Mouse (Mus musculus): Measurements from ENCODE around the gene Rpl13a. TPM values are rescaled to one million over a fixed set of nuclear protein-coding genes. Genes with fewer than 3 reads are reported as not detected.
"Not testable (repeated sequence)": the region's sequence is repeated elsewhere in the genome, so short reads cannot be mapped to it uniquely, and the experiment has no call there.

The Rpl13a gene
- polyA plus RNA-seq (2012; ENCODE audit: insufficient read depth, insufficient read length, low replicate concordance, missing spikeins) = 1,205 and 1,268 TPM in 2 replicates

GRCm38 (mm10) chr7:45128624-45129246 lies at the start of gene Rpl13a:
TSS of gene Rpl13a (minus strand) at chr7:45128761.
- Histone ChIP-seq H3K4me3 (ENCODE audit: insufficient read depth, low read depth, low read length) (peak within 1 kb of the TSS; percentile 94), H3K4me1 (ENCODE audit: control insufficient read depth, insufficient read depth, low read length) (peaks cover 18% of the 10 kb centered on the region), H3K27ac (ENCODE audit: insufficient read depth, low read depth, low read length) (peak within 1 kb of the TSS; percentile 94)
- WGBS = under 1% methylated on average over 48 of the region's 48 CpGs
- TF ChIP-seq CTCF (IDR thresholded peaks at IDR 0.05; ENCODE audit: insufficient read depth, low read depth, low read length) = peak; percentile 75
- peak; percentile 95 for TF ChIP-seq POLR2A (IDR thresholded peaks at IDR 0.05; ENCODE audit: insufficient read depth, low read depth, low read length)

- H3K4me1 ChIP-seq (ENCODE audit: control insufficient read depth, insufficient read depth, low read length) = peaks cover 8% of the 10 kb centered on the region
- TF ChIP-seq CTCF (IDR thresholded peaks at IDR 0.05; ENCODE audit: insufficient read depth, low read depth, low read length) (no peak), POLR2A (IDR thresholded peaks at IDR 0.05; ENCODE audit: insufficient read depth, low read depth, low read length) (no peak)
- H3K4me3 ChIP-seq (ENCODE audit: insufficient read depth, low read depth, low read length) = no peak overlapping the region
- 3% methylated on average over 31 of the region's 31 CpGs for WGBS
- no peak overlapping the region for H3K27ac ChIP-seq (ENCODE audit: insufficient read depth, low read depth, low read length)
Measured at GRCm38 (mm10) chr7:45176356-45176755, 47.8 kb upstream of the Rpl13a start.

GRCm38 (mm10) chr7:45175929-45176328 lies 47.4 kb upstream of the Rpl13a start:
- Histone ChIP-seq H3K4me3 (ENCODE audit: insufficient read depth, low read depth, low read length) (no peak overlapping the region), H3K27ac (ENCODE audit: insufficient read depth, low read depth, low read length) (no peak overlapping the region), H3K4me1 (ENCODE audit: control insufficient read depth, insufficient read depth, low read length) (peaks cover 6% of the 10 kb centered on the region)
- 2% methylated on average over 23 of the region's 23 CpGs for WGBS
- no peak for TF ChIP-seq CTCF (IDR thresholded peaks at IDR 0.05; ENCODE audit: insufficient read depth, low read depth, low read length)
- no peak for TF ChIP-seq POLR2A (IDR thresholded peaks at IDR 0.05; ENCODE audit: insufficient read depth, low read depth, low read length)

GRCm38 (mm10) chr7:45175398-45175797 lies 46.8 kb upstream of the Rpl13a start:
- WGBS = 4% methylated on average over 13 of the region's 13 CpGs
- peaks cover 6% of the 10 kb centered on the region for H3K4me1 ChIP-seq (ENCODE audit: control insufficient read depth, insufficient read depth, low read length)
- no peak for TF ChIP-seq POLR2A (IDR thresholded peaks at IDR 0.05; ENCODE audit: insufficient read depth, low read depth, low read length)
- no peak for TF ChIP-seq CTCF (IDR thresholded peaks at IDR 0.05; ENCODE audit: insufficient read depth, low read depth, low read length)
- no peak overlapping the region for H3K27ac ChIP-seq (ENCODE audit: insufficient read depth, low read depth, low read length)
- no peak overlapping the region for H3K4me3 ChIP-seq (ENCODE audit: insufficient read depth, low read depth, low read length)

GRCm38 (mm10) chr7:45174567-45175280 lies 46.2 kb upstream of the Rpl13a start:
- TF ChIP-seq POLR2A (IDR thresholded peaks at IDR 0.05; ENCODE audit: insufficient read depth, low read depth, low read length) = no peak
- no peak for TF ChIP-seq CTCF (IDR thresholded peaks at IDR 0.05; ENCODE audit: insufficient read depth, low read depth, low read length)
- Histone ChIP-seq H3K4me1 (ENCODE audit: control insufficient read depth, insufficient read depth, low read length) (peaks cover 6% of the 10 kb centered on the region), H3K4me3 (ENCODE audit: insufficient read depth, low read depth, low read length) (no peak overlapping the region), H3K27ac (ENCODE audit: insufficient read depth, low read depth, low read length) (no peak overlapping the region)
- 6% methylated on average over 29 of the region's 29 CpGs for WGBS

- 66% methylated on average over 1 of the region's 1 CpGs for WGBS
- not testable (repeated sequence) for H3K4me1 ChIP-seq (ENCODE audit: control insufficient read depth, insufficient read depth, low read length); H3K27ac ChIP-seq (ENCODE audit: insufficient read depth, low read depth, low read length); H3K4me3 ChIP-seq (ENCODE audit: insufficient read depth, low read depth, low read length)
Measured at GRCm38 (mm10) chr7:45173772-45174171, 45.2 kb upstream of the Rpl13a start.

- Histone ChIP-seq H3K4me1 (ENCODE audit: control insufficient read depth, insufficient read depth, low read length) (peaks cover 11% of the 10 kb centered on the region), H3K27ac (ENCODE audit: insufficient read depth, low read depth, low read length) (no peak overlapping the region), H3K4me3 (ENCODE audit: insufficient read depth, low read depth, low read length) (no peak overlapping the region)
- 60% methylated on average over 7 of the region's 7 CpGs for WGBS
- TF ChIP-seq POLR2A (IDR thresholded peaks at IDR 0.05; ENCODE audit: insufficient read depth, low read depth, low read length) (no peak), CTCF (IDR thresholded peaks at IDR 0.05; ENCODE audit: insufficient read depth, low read depth, low read length) (no peak)
Measured at GRCm38 (mm10) chr7:45172974-45173373, 44.4 kb upstream of the Rpl13a start.

GRCm38 (mm10) chr7:45169495-45169894 lies 40.9 kb upstream of the Rpl13a start:
- TF ChIP-seq POLR2A (IDR thresholded peaks at IDR 0.05; ENCODE audit: insufficient read depth, low read depth, low read length) = no peak
- TF ChIP-seq CTCF (IDR thresholded peaks at IDR 0.05; ENCODE audit: insufficient read depth, low read depth, low read length) = no peak
- Histone ChIP-seq H3K4me1 (ENCODE audit: control insufficient read depth, insufficient read depth, low read length) (peaks cover 5% of the 10 kb centered on the region; the same call in 1 of the 2 replicates), H3K27ac (ENCODE audit: insufficient read depth, low read depth, low read length) (no peak overlapping the region), H3K4me3 (ENCODE audit: insufficient read depth, low read depth, low read length) (no peak overlapping the region)
- 88% methylated on average over 3 of the region's 3 CpGs for WGBS

GRCm38 (mm10) chr7:45168656-45169055 lies 40.1 kb upstream of the Rpl13a start:
- no peak for TF ChIP-seq CTCF (IDR thresholded peaks at IDR 0.05; ENCODE audit: insufficient read depth, low read depth, low read length)
- TF ChIP-seq POLR2A (IDR thresholded peaks at IDR 0.05; ENCODE audit: insufficient read depth, low read depth, low read length) = no peak
- H3K4me3 ChIP-seq (ENCODE audit: insufficient read depth, low read depth, low read length) = no peak overlapping the region
- H3K27ac ChIP-seq (ENCODE audit: insufficient read depth, low read depth, low read length) = no peak overlapping the region
- H3K4me1 ChIP-seq (ENCODE audit: control insufficient read depth, insufficient read depth, low read length) = peaks cover 5% of the 10 kb centered on the region; the same call in 1 of the 2 replicates
- 8% methylated on average over 24 of the region's 24 CpGs for WGBS

Measured in olfactory bulb, adult 2 months (tissue).